Mouse (Mus musculus) hindbrain, embryonic 12.5 days (tissue): Measurements from ENCODE around the gene Anapc15. TPM values are rescaled to one million over a fixed set of nuclear protein-coding genes. Genes with fewer than 3 reads are reported as not detected.
A peak's percentile ranks its signal among the peaks of the same experiment; 100 is the strongest.

ENCODE experiments used
- ATAC-seq: fragments of 200-750 bp; cut with Nextera tagmentation; 2 replicates; pipeline ENCODE4 v1.8.0; 2017; ENCODE audit warnings: moderate TSS enrichment; ENCODE audit not compliant: low FRiP score
- H3K27ac ChIP-seq: fragments of 300-500 bp; sonication (generic); 2 replicates; pipeline ENCODE4 v1.5.1; 2016; ENCODE audit warnings: mild to moderate bottlenecking
- H3K27me3 ChIP-seq: fragments of 300-500 bp; sonication (generic); 2 replicates; pipeline ENCODE4 v1.6.1; 2016; ENCODE audit warnings: mild to moderate bottlenecking
- H3K36me3 ChIP-seq: fragments of 300-500 bp; sonication (generic); 2 replicates; pipeline ENCODE4 v1.6.1; 2016; ENCODE audit warnings: mild to moderate bottlenecking
- H3K4me1 ChIP-seq: fragments of 300-500 bp; sonication (generic); 2 replicates; pipeline ENCODE4 v1.6.1; 2016
- H3K4me2 ChIP-seq: fragments of 300-500 bp; sonication (generic); replicated peaks from 2 replicates; pipeline ENCODE4 v1.6.1; 2016; ENCODE audit warnings: mild to moderate bottlenecking
- H3K4me3 ChIP-seq: fragments of 300-500 bp; sonication (generic); 2 replicates; pipeline ENCODE4 v1.5.1; 2016; ENCODE audit warnings: mild to moderate bottlenecking
- H3K9ac ChIP-seq: fragments of 300-500 bp; sonication (generic); 2 replicates; pipeline ENCODE4 v1.6.1; 2016; ENCODE audit warnings: mild to moderate bottlenecking, moderate library complexity
- H3K9me3 ChIP-seq: fragments of 300-500 bp; sonication (generic); replicated peaks from 2 replicates; pipeline ENCODE4 v1.6.1; 2016; ENCODE audit warnings: mild to moderate bottlenecking
- WGBS: fragments of 180-500 bp; shearing (Covaris S2); methylation state at CpG from one replicate; pipeline ENCODE4 v1.1.7; 2016; 5-methylcytosine and 5-hydroxymethylcytosine counted together
- polyA plus RNA-seq: library from polyadenylated mRNA; unstranded; fragments of >200 nt; fragmentation: Nextera tagmentation; extraction: Ambion mirVana; gene quantifications from 2 replicates; pipeline ENCODE4 v1.2.1, GENCODE M21; 2016

The Anapc15 gene
- polyA plus RNA-seq, 1 experiment from 2014 or later = 86.7 TPM

GRCm38 (mm10) chr7:101833916-101834584, 29.5 kb upstream of the Anapc15 start:
- peak overlapping the region; percentile 23; the same call in 1 of the 2 replicates for H3K9ac ChIP-seq
- WGBS = 45% methylated on average over 3 of the region's 3 CpGs
- H3K27ac ChIP-seq = peak overlapping the region; percentile 60
- peaks cover 41% of the 10 kb centered on the region for H3K36me3 ChIP-seq
- H3K4me3 ChIP-seq = 0 out of 2 replicates have a peak overlapping the region, but pooled peaks have one; percentile 3
- H3K9me3 ChIP-seq = no peaks in the 10 kb centered on the region
- ATAC-seq = no peak
- H3K4me1 ChIP-seq = peaks cover 38% of the 10 kb centered on the region
- H3K4me2 ChIP-seq = peak overlapping the region; percentile 92; the same call in 1 of the 2 replicates
- no peaks in the 10 kb centered on the region for H3K27me3 ChIP-seq

GRCm38 (mm10) chr7:101834903-101835302, 28.6 kb upstream of the Anapc15 start:
- no peaks in the 10 kb centered on the region for H3K9me3 ChIP-seq
- peak overlapping the region; percentile 92 for H3K4me2 ChIP-seq
- no peaks in the 10 kb centered on the region for H3K27me3 ChIP-seq
- H3K4me3 ChIP-seq = peak overlapping the region; percentile 76; the same call in 1 of the 2 replicates
- H3K9ac ChIP-seq = no peak overlapping the region
- no peak for ATAC-seq
- peaks cover 38% of the 10 kb centered on the region for H3K4me1 ChIP-seq
- H3K27ac ChIP-seq = peak overlapping the region; percentile 60; the same call in 1 of the 2 replicates
- 62% methylated on average over 3 of the region's 3 CpGs for WGBS
- H3K36me3 ChIP-seq = peaks cover 33% of the 10 kb centered on the region

GRCm38 (mm10) chr7:101835457-101836109, 27.9 kb upstream of the Anapc15 start:
- no peak for ATAC-seq
- H3K4me2 ChIP-seq = peak overlapping the region; percentile 92
- H3K9ac ChIP-seq = peak overlapping the region; percentile 85; the same call in 1 of the 2 replicates
- WGBS = 51% methylated on average over 5 of the region's 5 CpGs
- peak overlapping the region; percentile 76 for H3K4me3 ChIP-seq
- H3K27ac ChIP-seq = peak overlapping the region; percentile 92
- H3K4me1 ChIP-seq = peaks cover 38% of the 10 kb centered on the region
- peaks cover 26% of the 10 kb centered on the region for H3K36me3 ChIP-seq
- no peaks in the 10 kb centered on the region for H3K27me3 ChIP-seq
- H3K9me3 ChIP-seq = no peaks in the 10 kb centered on the region

GRCm38 (mm10) chr7:101836271-101837153, 27.0 kb upstream of the Anapc15 start:
- no peaks in the 10 kb centered on the region for H3K27me3 ChIP-seq
- peaks cover 38% of the 10 kb centered on the region for H3K4me1 ChIP-seq
- WGBS = under 1% methylated on average over 63 of the region's 63 CpGs
- H3K27ac ChIP-seq = peak overlapping the region; percentile 92
- H3K36me3 ChIP-seq = peaks cover 16% of the 10 kb centered on the region
- peak overlapping the region; percentile 85 for H3K9ac ChIP-seq
- H3K4me2 ChIP-seq = peak overlapping the region; percentile 92
- H3K9me3 ChIP-seq = no peaks in the 10 kb centered on the region
- H3K4me3 ChIP-seq = peak overlapping the region; percentile 76
- ATAC-seq = peak; percentile 61

- no peaks in the 10 kb centered on the region for H3K27me3 ChIP-seq
- peak overlapping the region; percentile 92 for H3K27ac ChIP-seq
- under 1% methylated on average over 20 of the region's 20 CpGs for WGBS
- H3K4me3 ChIP-seq = peak overlapping the region; percentile 76
- H3K4me2 ChIP-seq = peak overlapping the region; percentile 92
- H3K9ac ChIP-seq = peak overlapping the region; percentile 85
- peaks cover 38% of the 10 kb centered on the region for H3K4me1 ChIP-seq
- peaks cover 10% of the 10 kb centered on the region for H3K36me3 ChIP-seq
- peak; percentile 17 for ATAC-seq
- no peaks in the 10 kb centered on the region for H3K9me3 ChIP-seq
Measured at GRCm38 (mm10) chr7:101837154-101837605, 26.3 kb upstream of the Anapc15 start.

GRCm38 (mm10) chr7:101837606-101838471, 25.7 kb upstream of the Anapc15 start, which contains the start of gene Inppl1:
TSS of gene Inppl1 (minus strand) at chr7:101838229.
- peak within 1 kb of the TSS; percentile 92 for H3K27ac ChIP-seq
- WGBS = under 1% methylated on average over 58 of the region's 64 CpGs

GRCm38 (mm10) chr7:101844186-101844585, 19.3 kb upstream of the Anapc15 start:
- Histone ChIP-seq H3K9me3 (no peaks in the 10 kb centered on the region), H3K4me3 (no peak overlapping the region), H3K27me3 (no peaks in the 10 kb centered on the region), H3K4me2 (no peak overlapping the region), H3K27ac (no peak overlapping the region), H3K4me1 (no peaks in the 10 kb centered on the region), H3K36me3 (no peaks in the 10 kb centered on the region), H3K9ac (no peak overlapping the region)
- no peak for ATAC-seq
- 78% methylated on average over 6 of the region's 6 CpGs for WGBS

More at GRCm38 (mm10) chr7:101837606-101838471, 25.7 kb upstream of the Anapc15 start, which contains the start of gene Inppl1:
- no peaks in the 10 kb centered on the region for H3K9me3 ChIP-seq
- peak; percentile 65 for ATAC-seq
- H3K4me1 ChIP-seq = peaks cover 38% of the 10 kb centered on the region
- peak within 1 kb of the TSS; percentile 85 for H3K9ac ChIP-seq
- H3K27me3 ChIP-seq = no peaks in the 10 kb centered on the region
- 0 out of 2 replicates have a peak, but pooled peaks cover 4% of the 10 kb centered on the region for H3K36me3 ChIP-seq
- peak within 1 kb of the TSS; percentile 76 for H3K4me3 ChIP-seq
- peak within 1 kb of the TSS; percentile 92 for H3K4me2 ChIP-seq

- H3K4me3 ChIP-seq = no peak overlapping the region
- H3K9me3 ChIP-seq = no peaks in the 10 kb centered on the region
- no peak overlapping the region for H3K4me2 ChIP-seq
- WGBS = 95% methylated on average over 1 of the region's 1 CpGs
- no peak overlapping the region for H3K27ac ChIP-seq
- no peaks in the 10 kb centered on the region for H3K36me3 ChIP-seq
- H3K9ac ChIP-seq = no peak overlapping the region
- H3K4me1 ChIP-seq = no peaks in the 10 kb centered on the region
- no peak for ATAC-seq
- no peaks in the 10 kb centered on the region for H3K27me3 ChIP-seq
Measured at GRCm38 (mm10) chr7:101847934-101848333, 15.6 kb upstream of the Anapc15 start.

GRCm38 (mm10) chr7:101851689-101852088, 11.8 kb upstream of the Anapc15 start:
- H3K36me3 ChIP-seq = no peaks in the 10 kb centered on the region
- no peak overlapping the region for H3K4me3 ChIP-seq
- no peaks in the 10 kb centered on the region for H3K4me1 ChIP-seq
- H3K27me3 ChIP-seq = no peaks in the 10 kb centered on the region
- no peak overlapping the region for H3K9ac ChIP-seq
- H3K4me2 ChIP-seq = no peak overlapping the region
- WGBS = 81% methylated on average over 6 of the region's 6 CpGs
- no peaks in the 10 kb centered on the region for H3K9me3 ChIP-seq
- ATAC-seq = no peak
- H3K27ac ChIP-seq = no peak overlapping the region

- ATAC-seq = no peak
- H3K36me3 ChIP-seq = no peaks in the 10 kb centered on the region
- no peaks in the 10 kb centered on the region for H3K27me3 ChIP-seq
- no peak overlapping the region for H3K27ac ChIP-seq
- no peaks in the 10 kb centered on the region for H3K9me3 ChIP-seq
- H3K4me1 ChIP-seq = no peaks in the 10 kb centered on the region
- no peak overlapping the region for H3K4me3 ChIP-seq
- H3K4me2 ChIP-seq = no peak overlapping the region
- H3K9ac ChIP-seq = no peak overlapping the region
- WGBS = 87% methylated on average over 6 of the region's 6 CpGs
Measured at GRCm38 (mm10) chr7:101852846-101853245, 10.7 kb upstream of the Anapc15 start.

- no peaks in the 10 kb centered on the region for H3K27me3 ChIP-seq
- H3K36me3 ChIP-seq = no peaks in the 10 kb centered on the region
- H3K27ac ChIP-seq = no peak overlapping the region
- H3K4me3 ChIP-seq = no peak overlapping the region
- H3K4me2 ChIP-seq = no peak overlapping the region
- 85% methylated on average over 2 of the region's 2 CpGs for WGBS
- no peak overlapping the region for H3K9ac ChIP-seq
- H3K4me1 ChIP-seq = no peaks in the 10 kb centered on the region
- ATAC-seq = no peak
- H3K9me3 ChIP-seq = no peaks in the 10 kb centered on the region
Measured at GRCm38 (mm10) chr7:101853816-101854215, 9.7 kb upstream of the Anapc15 start.
